Mouse (Mus musculus): ENCODE results near the gene Tmem243. TPM values are rescaled to one million over a fixed set of nuclear protein-coding genes. Genes with fewer than 3 reads are reported as not detected.

Gene Tmem243
- 0.36 TPM in 2 replicates for polyA plus RNA-seq (2012)

- no peak for TF ChIP-seq GATA1 (IDR thresholded peaks at IDR 0.05; ENCODE audit: low read length)
Observed at GRCm38 (mm10) chr5:9100207-9100848, at the start of gene Tmem243. TSS of gene Tmem243 (plus strand) at chr5:9100668.

GRCm38 (mm10) chr5:9056020-9056660 is 44.3 kb upstream of the Tmem243 start:
- no peak for TF ChIP-seq GATA1 (IDR thresholded peaks at IDR 0.05; ENCODE audit: low read length)

GRCm38 (mm10) chr5:9057277-9057879 is 43.1 kb upstream of the Tmem243 start:
- TF ChIP-seq GATA1 (IDR thresholded peaks at IDR 0.05; ENCODE audit: low read length), result no peak

- no peak for TF ChIP-seq GATA1 (IDR thresholded peaks at IDR 0.05; ENCODE audit: low read length)
Observed at GRCm38 (mm10) chr5:9059303-9060023, 41.0 kb upstream of the Tmem243 start.

GRCm38 (mm10) chr5:9060228-9060627 is 40.2 kb upstream of the Tmem243 start:
- no peak for TF ChIP-seq GATA1 (IDR thresholded peaks at IDR 0.05; ENCODE audit: low read length)

- TF ChIP-seq GATA1 (IDR thresholded peaks at IDR 0.05; ENCODE audit: low read length), result no peak
Observed at GRCm38 (mm10) chr5:9064217-9064616, 36.3 kb upstream of the Tmem243 start.

GRCm38 (mm10) chr5:9068886-9069285 is 31.6 kb upstream of the Tmem243 start:
- TF ChIP-seq GATA1 (IDR thresholded peaks at IDR 0.05; ENCODE audit: low read length), result no peak

- TF ChIP-seq GATA1 (IDR thresholded peaks at IDR 0.05; ENCODE audit: low read length), result no peak
Observed at GRCm38 (mm10) chr5:9069599-9070209, 30.8 kb upstream of the Tmem243 start.

GRCm38 (mm10) chr5:9071360-9071759 is 29.1 kb upstream of the Tmem243 start:
- TF ChIP-seq GATA1 (IDR thresholded peaks at IDR 0.05; ENCODE audit: low read length), result no peak

GRCm38 (mm10) chr5:9073177-9073854 is 27.2 kb upstream of the Tmem243 start:
- TF ChIP-seq GATA1 (IDR thresholded peaks at IDR 0.05; ENCODE audit: low read length), result no peak

GRCm38 (mm10) chr5:9079773-9080501 is 20.5 kb upstream of the Tmem243 start:
- TF ChIP-seq GATA1 (IDR thresholded peaks at IDR 0.05; ENCODE audit: low read length), result no peak

- no peak for TF ChIP-seq GATA1 (IDR thresholded peaks at IDR 0.05; ENCODE audit: low read length)
Observed at GRCm38 (mm10) chr5:9086924-9087719, 13.3 kb upstream of the Tmem243 start.

GRCm38 (mm10) chr5:9090493-9091106 is 9.9 kb upstream of the Tmem243 start:
- TF ChIP-seq GATA1 (IDR thresholded peaks at IDR 0.05; ENCODE audit: low read length), result no peak
